Mouse (Mus musculus): ENCODE results near the gene Helz.

GRCm38 (mm10) chr11:107613906-107614305, 66.2 kb downstream of the Helz start:
- TF ChIP-seq CTCF (IDR thresholded peaks at IDR 0.05; ENCODE audit: low read depth, low read length) (no peak), POLR2A (IDR thresholded peaks at IDR 0.05; ENCODE audit: insufficient read depth, low read length) (no peak), EP300 (IDR thresholded peaks at IDR 0.05; ENCODE audit: insufficient read depth, low read depth, low read length) (no peak)

Data from ES-Bruce4 (cell line).